Mouse (Mus musculus): ENCODE data around the gene Susd1. TPM values are rescaled to one million over a fixed set of nuclear protein-coding genes. Genes with fewer than 3 reads are reported as not detected.

The Susd1 gene
- polyA plus RNA-seq, 1 experiment from 2014 or later: 0.70 TPM

DNA sequence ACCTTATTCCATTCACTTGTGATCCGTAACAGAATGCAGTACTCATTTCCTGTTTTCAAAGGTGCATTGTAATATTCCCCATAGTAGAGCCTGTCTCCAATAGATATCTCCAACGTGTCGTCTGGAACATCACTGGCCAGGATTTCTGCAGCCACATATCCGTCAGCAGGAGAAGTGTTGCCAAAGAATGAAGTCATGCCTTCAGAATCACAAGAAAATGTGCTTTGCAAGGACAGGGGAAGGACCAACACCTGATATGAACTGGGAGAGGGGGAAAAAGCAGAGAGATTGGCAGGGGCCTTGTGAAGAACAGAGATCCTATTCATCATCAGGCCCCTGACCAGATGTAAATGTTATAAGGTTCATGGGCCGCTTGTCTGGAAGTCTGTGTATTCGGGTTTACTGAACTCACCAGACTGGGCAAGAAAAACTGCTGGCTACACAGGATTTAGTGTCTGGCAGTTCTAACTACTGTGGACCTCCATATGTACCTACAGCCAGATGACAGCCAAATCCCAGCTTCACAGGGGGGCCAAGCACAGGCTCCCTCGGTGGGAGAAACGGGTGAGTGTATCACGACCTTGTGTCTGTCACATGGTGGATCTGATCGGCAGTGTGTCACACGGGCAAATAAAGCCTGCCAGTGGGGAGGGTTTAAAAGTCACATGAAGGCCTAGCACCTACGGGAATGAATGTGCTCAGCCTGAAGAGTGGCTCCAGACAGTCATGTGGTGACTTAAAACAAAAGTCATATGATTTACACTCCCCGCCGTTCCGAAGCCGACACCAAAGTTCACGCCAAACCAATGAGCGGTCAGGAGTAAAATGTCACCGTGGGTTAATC lies 108.8 kb downstream of the Susd1 start:
- WGBS: 87% methylated on average over 19 of the region's 19 CpGs
- Histone ChIP-seq H3K9ac (ENCODE audit: low read length) (no peak overlapping the region), H3K4me1 (ENCODE audit: control insufficient read depth, insufficient read depth, low read length) (no peaks in the 10 kb centered on the region; the same call in 1 of the 2 replicates), H3K9me3 (replicated peaks; ENCODE audit: control insufficient read depth, low read length) (no peaks in the 10 kb centered on the region), H3K4me3 (ENCODE audit: low read depth, low read length) (no peak overlapping the region), H3K27ac (ENCODE audit: low read depth, low read length) (no peak overlapping the region), H3K4me2 (ENCODE audit: low read length) (no peak overlapping the region), H3K36me3 (ENCODE audit: control insufficient read depth, insufficient read depth, low read length) (no peaks in the 10 kb centered on the region), H3K27me3 (replicated peaks; ENCODE audit: control insufficient read depth, insufficient read depth, low read length) (no peaks in the 10 kb centered on the region)
- no peak for ATAC-seq
- DNase-seq (ENCODE audit: low spot score): no peak

DNA sequence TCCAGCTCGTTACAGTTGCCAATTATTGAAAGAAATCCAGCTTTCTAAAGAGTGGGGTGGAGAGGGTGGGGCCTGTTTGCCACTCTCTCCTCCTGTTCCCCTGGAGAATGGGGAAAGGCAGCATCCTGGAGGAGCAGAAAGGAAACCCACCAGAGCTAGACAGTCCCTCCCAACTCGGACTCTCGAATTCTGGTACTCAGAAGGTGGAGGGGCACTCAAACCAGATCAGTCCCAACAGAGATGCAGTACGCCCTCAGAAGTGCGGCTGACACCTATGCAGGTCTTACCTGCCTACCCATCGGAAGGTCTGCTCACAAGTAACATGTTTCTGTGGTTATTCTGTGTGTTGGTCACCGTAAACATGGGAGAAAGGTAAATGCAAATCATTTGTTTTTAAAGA lies 109.6 kb downstream of the Susd1 start:
- no peaks in the 10 kb centered on the region for H3K36me3 ChIP-seq (ENCODE audit: control insufficient read depth, insufficient read depth, low read length)
- H3K4me1 ChIP-seq (ENCODE audit: control insufficient read depth, insufficient read depth, low read length): no peaks in the 10 kb centered on the region; the same call in 1 of the 2 replicates
- no peak overlapping the region for H3K4me2 ChIP-seq (ENCODE audit: low read length)
- H3K27ac ChIP-seq (ENCODE audit: low read depth, low read length): no peak overlapping the region
- no peaks in the 10 kb centered on the region for H3K9me3 ChIP-seq (replicated peaks; ENCODE audit: control insufficient read depth, low read length)
- no peak for DNase-seq (ENCODE audit: low spot score)
- no peak for ATAC-seq
- no peak overlapping the region for H3K9ac ChIP-seq (ENCODE audit: low read length)
- H3K4me3 ChIP-seq (ENCODE audit: low read depth, low read length): no peak overlapping the region
- 79% methylated on average over 7 of the region's 7 CpGs for WGBS
- H3K27me3 ChIP-seq (replicated peaks; ENCODE audit: control insufficient read depth, insufficient read depth, low read length): no peaks in the 10 kb centered on the region

DNA sequence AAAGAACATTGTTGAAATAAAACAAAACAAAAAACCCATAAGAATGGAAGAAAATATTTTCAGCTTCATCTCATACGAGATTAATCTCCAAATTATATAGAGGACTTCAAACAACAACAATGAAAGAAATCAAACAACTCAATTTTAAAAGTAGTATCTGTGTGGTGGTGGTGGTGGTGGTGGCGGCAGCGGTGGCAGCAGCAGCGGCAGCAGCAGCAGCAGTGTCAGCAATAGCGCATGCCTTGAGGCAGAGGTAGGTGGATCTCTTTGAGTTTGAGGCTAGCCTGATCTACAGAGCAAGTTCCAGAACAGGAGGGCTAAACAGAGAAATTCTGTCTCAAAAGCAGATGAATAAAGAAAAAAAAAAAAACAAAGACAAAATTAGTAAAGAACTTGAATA lies 110.4 kb downstream of the Susd1 start:
- Histone ChIP-seq H3K4me2 (ENCODE audit: low read length) (no peak overlapping the region), H3K36me3 (ENCODE audit: control insufficient read depth, insufficient read depth, low read length) (no peaks in the 10 kb centered on the region), H3K9ac (ENCODE audit: low read length) (no peak overlapping the region), H3K4me3 (ENCODE audit: low read depth, low read length) (no peak overlapping the region), H3K4me1 (ENCODE audit: control insufficient read depth, insufficient read depth, low read length) (peaks cover 4% of the 10 kb centered on the region), H3K9me3 (replicated peaks; ENCODE audit: control insufficient read depth, low read length) (no peaks in the 10 kb centered on the region), H3K27ac (ENCODE audit: low read depth, low read length) (no peak overlapping the region), H3K27me3 (replicated peaks; ENCODE audit: control insufficient read depth, insufficient read depth, low read length) (no peaks in the 10 kb centered on the region)
- ATAC-seq (no peak), DNase-seq (ENCODE audit: low spot score) (no peak)
- WGBS: 91% methylated on average over 5 of the region's 5 CpGs

DNA sequence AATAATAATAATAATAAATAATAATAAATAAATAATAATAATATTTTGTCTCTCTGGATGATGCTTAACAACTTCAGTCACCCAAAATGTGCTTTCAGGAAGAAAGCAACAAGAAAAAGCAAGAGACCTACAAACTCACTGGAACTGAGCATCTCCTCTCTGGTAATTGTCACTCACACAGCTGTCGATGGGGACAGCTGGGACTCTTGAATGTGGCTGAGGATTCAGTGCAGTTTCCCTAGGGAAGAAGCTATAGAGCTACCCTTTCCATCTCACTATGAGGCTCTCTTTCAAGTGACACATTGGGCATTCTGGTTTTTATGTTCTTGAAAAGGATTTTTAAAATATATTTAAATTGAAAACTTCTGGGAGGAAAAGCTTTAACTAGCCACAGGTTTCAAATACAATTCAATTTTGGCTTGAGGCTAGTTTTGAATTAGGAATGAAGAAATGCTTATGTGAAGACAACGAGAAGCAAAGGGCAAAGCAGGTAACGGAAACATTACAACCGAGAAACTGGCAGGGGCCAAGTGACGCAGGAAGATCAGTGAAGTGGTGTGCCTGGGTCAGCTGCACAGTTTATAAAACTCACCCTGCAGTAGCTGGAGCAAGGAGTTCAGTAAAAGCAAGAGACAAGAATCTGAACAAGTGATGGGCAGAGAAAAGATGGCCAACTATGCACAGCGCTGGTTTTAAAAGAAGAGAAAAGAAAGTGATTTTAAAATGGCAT lies 112.2 kb downstream of the Susd1 start:
- no peaks in the 10 kb centered on the region for H3K9me3 ChIP-seq (replicated peaks; ENCODE audit: control insufficient read depth, low read length)
- no peak overlapping the region for H3K4me3 ChIP-seq (ENCODE audit: low read depth, low read length)
- DNase-seq (ENCODE audit: low spot score) (no peak), ATAC-seq (no peak)
- H3K4me1 ChIP-seq (ENCODE audit: control insufficient read depth, insufficient read depth, low read length): peaks cover 16% of the 10 kb centered on the region
- H3K4me2 ChIP-seq (ENCODE audit: low read length): no peak overlapping the region
- no peak overlapping the region for H3K9ac ChIP-seq (ENCODE audit: low read length)
- 93% methylated on average over 6 of the region's 6 CpGs for WGBS
- no peak overlapping the region for H3K27ac ChIP-seq (ENCODE audit: low read depth, low read length)
- no peaks in the 10 kb centered on the region for H3K27me3 ChIP-seq (replicated peaks; ENCODE audit: control insufficient read depth, insufficient read depth, low read length)
- no peaks in the 10 kb centered on the region for H3K36me3 ChIP-seq (ENCODE audit: control insufficient read depth, insufficient read depth, low read length)

DNA sequence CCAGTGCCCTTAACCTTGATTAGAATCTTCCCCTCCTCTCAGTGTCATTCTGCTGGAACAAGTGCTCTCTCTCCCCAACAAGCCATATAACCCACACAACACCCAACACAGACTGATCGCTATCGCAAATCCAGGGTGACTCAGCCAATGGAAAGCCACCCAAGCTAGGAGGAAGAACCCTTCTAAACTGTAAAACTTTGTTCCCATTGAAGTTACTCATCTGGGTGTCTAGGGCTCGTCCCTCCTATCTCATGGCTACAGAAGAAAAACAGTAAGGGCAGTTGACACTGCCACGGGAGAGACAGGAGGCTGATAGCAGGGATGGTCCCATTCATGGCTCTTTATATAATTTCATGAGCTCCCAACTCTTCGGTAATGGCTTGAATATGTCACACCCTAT lies 114.1 kb downstream of the Susd1 start:
- Histone ChIP-seq H3K36me3 (ENCODE audit: control insufficient read depth, insufficient read depth, low read length) (no peaks in the 10 kb centered on the region), H3K9me3 (replicated peaks; ENCODE audit: control insufficient read depth, low read length) (no peaks in the 10 kb centered on the region), H3K4me1 (ENCODE audit: control insufficient read depth, insufficient read depth, low read length) (peaks cover 16% of the 10 kb centered on the region), H3K4me2 (ENCODE audit: low read length) (no peak overlapping the region), H3K27me3 (replicated peaks; ENCODE audit: control insufficient read depth, insufficient read depth, low read length) (no peaks in the 10 kb centered on the region), H3K9ac (ENCODE audit: low read length) (no peak overlapping the region), H3K4me3 (ENCODE audit: low read depth, low read length) (no peak overlapping the region), H3K27ac (ENCODE audit: low read depth, low read length) (no peak overlapping the region)
- 84% methylated on average over 5 of the region's 5 CpGs for WGBS
- DNase-seq (ENCODE audit: low spot score): no peak
- no peak for ATAC-seq

DNA sequence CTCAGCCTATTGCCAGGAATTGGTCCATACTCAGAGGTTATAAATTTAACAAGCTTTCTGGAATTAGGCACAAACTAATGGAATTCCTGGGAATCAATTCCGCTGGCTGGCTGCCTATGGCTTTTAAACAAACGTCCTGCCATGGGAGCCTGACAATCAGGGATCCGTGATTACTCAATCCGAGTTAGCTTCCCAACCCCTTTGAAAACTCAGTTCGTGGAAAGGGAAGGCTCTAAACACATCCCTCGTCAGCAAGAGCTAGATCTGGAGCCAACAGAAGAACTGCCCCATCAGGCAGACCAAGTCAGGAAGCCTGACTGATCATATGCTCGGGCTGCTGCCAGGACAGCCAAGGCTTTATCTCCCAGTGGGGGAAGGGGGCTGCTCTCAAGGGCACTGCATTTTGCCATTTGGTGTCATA lies 115.2 kb downstream of the Susd1 start:
- DNase-seq (ENCODE audit: low spot score) (peak; percentile 33), ATAC-seq (0 out of 2 replicates have a peak, but pooled peaks have one; percentile 3)
- H3K9ac ChIP-seq (ENCODE audit: low read length): no peak overlapping the region
- no peaks in the 10 kb centered on the region for H3K9me3 ChIP-seq (replicated peaks; ENCODE audit: control insufficient read depth, low read length)
- H3K4me2 ChIP-seq (ENCODE audit: low read length): no peak overlapping the region
- peaks cover 16% of the 10 kb centered on the region for H3K4me1 ChIP-seq (ENCODE audit: control insufficient read depth, insufficient read depth, low read length)
- no peaks in the 10 kb centered on the region for H3K36me3 ChIP-seq (ENCODE audit: control insufficient read depth, insufficient read depth, low read length)
- WGBS: 11% methylated on average over 7 of the region's 7 CpGs
- H3K27me3 ChIP-seq (replicated peaks; ENCODE audit: control insufficient read depth, insufficient read depth, low read length): no peaks in the 10 kb centered on the region
- H3K27ac ChIP-seq (ENCODE audit: low read depth, low read length): no peak overlapping the region
- no peak overlapping the region for H3K4me3 ChIP-seq (ENCODE audit: low read depth, low read length)

DNA sequence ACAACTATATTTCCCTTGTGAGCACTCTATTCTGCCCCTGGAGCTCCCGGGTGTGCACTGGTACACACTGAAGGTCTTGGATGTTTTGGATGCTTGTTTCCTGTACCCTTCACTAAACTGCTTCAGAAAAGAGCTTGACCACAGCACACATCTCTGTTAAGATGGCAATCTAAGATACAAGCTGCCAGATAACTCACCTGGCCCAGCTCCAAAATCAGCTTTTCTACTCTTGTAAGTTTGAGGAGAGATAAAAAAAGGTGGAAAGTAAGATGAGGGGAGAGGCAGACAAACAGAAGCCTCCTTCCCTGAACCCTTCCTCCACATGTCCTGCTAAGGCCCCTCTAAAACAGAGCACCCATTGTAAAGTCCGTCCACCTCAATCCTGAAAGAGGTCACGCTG lies 115.7 kb downstream of the Susd1 start:
- Histone ChIP-seq H3K27ac (ENCODE audit: low read depth, low read length) (no peak overlapping the region), H3K27me3 (replicated peaks; ENCODE audit: control insufficient read depth, insufficient read depth, low read length) (no peaks in the 10 kb centered on the region), H3K4me3 (ENCODE audit: low read depth, low read length) (no peak overlapping the region), H3K9me3 (replicated peaks; ENCODE audit: control insufficient read depth, low read length) (no peaks in the 10 kb centered on the region), H3K4me2 (ENCODE audit: low read length) (no peak overlapping the region), H3K36me3 (ENCODE audit: control insufficient read depth, insufficient read depth, low read length) (no peaks in the 10 kb centered on the region), H3K4me1 (ENCODE audit: control insufficient read depth, insufficient read depth, low read length) (peaks cover 16% of the 10 kb centered on the region), H3K9ac (ENCODE audit: low read length) (no peak overlapping the region)
- ATAC-seq (no peak), DNase-seq (ENCODE audit: low spot score) (no peak)
- WGBS: 33% methylated on average over 3 of the region's 3 CpGs

DNA sequence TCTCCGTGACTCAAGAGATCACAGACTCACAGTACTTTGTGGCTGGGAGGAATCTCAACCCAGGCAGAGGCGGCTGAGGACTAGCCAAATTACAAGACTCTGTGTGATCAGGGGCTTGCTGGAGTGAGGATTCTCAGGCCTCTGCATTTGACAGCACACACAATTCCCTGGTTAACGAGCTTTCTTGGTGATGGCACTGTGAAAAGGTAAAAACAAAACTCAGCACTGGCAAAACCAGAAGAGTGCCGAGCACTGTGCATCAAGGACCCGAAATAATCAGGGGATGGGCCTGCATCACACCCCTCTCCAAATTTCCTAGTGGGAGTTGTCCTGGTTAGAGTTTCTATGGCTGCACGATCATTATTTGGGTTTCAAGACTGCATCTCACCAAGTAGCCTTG lies 116.4 kb downstream of the Susd1 start:
- ATAC-seq (no peak), DNase-seq (ENCODE audit: low spot score) (no peak)

More for the DNA sequence above, 116.4 kb downstream of the Susd1 start:
- no peaks in the 10 kb centered on the region for H3K36me3 ChIP-seq (ENCODE audit: control insufficient read depth, insufficient read depth, low read length)
- no peaks in the 10 kb centered on the region for H3K27me3 ChIP-seq (replicated peaks; ENCODE audit: control insufficient read depth, insufficient read depth, low read length)
- H3K4me3 ChIP-seq (ENCODE audit: low read depth, low read length): no peak overlapping the region
- H3K9ac ChIP-seq (ENCODE audit: low read length): no peak overlapping the region
- no peak overlapping the region for H3K4me2 ChIP-seq (ENCODE audit: low read length)
- no peak overlapping the region for H3K27ac ChIP-seq (ENCODE audit: low read depth, low read length)
- 56% methylated on average over 6 of the region's 6 CpGs for WGBS
- peaks cover 16% of the 10 kb centered on the region for H3K4me1 ChIP-seq (ENCODE audit: control insufficient read depth, insufficient read depth, low read length)
- H3K9me3 ChIP-seq (replicated peaks; ENCODE audit: control insufficient read depth, low read length): no peaks in the 10 kb centered on the region

All from forebrain, embryonic 14.5 days (tissue).